Mouse (Mus musculus): ENCODE data around the gene Chst15. TPM values are rescaled to one million over a fixed set of nuclear protein-coding genes. Genes with fewer than 3 reads are reported as not detected.

The Chst15 gene
- polyA plus RNA-seq, 1 experiment from 2014 or later, result 11.8 TPM

- no peaks in the 10 kb centered on the region for H3K9me3 ChIP-seq
- no peaks in the 10 kb centered on the region for H3K27me3 ChIP-seq (replicated peaks; ENCODE audit: low read depth, poor library complexity, severe bottlenecking)
- no peak overlapping the region for H3K27ac ChIP-seq (replicated peaks)
- H3K36me3 ChIP-seq (replicated peaks), result no peaks in the 10 kb centered on the region
- DNase-seq (ENCODE audit: low spot score), result no peak
- H3K4me3 ChIP-seq, result no peak overlapping the region
- 84% methylated on average over 9 of the region's 9 CpGs for WGBS
- peaks cover 30% of the 10 kb centered on the region for H3K4me1 ChIP-seq
These were observed 30.4 kb upstream of the Chst15 start for GRCm38 (mm10) chr7:132347273-132348045.

- Histone ChIP-seq H3K9me3 (no peaks in the 10 kb centered on the region), H3K36me3 (replicated peaks) (no peaks in the 10 kb centered on the region), H3K27me3 (replicated peaks; ENCODE audit: low read depth, poor library complexity, severe bottlenecking) (no peaks in the 10 kb centered on the region), H3K27ac (replicated peaks) (no peak overlapping the region), H3K4me3 (no peak overlapping the region), H3K4me1 (peaks cover 23% of the 10 kb centered on the region)
- DNase-seq (ENCODE audit: low spot score), result no peak
- 84% methylated on average over 5 of the region's 5 CpGs for WGBS
These were observed 28.6 kb upstream of the Chst15 start for GRCm38 (mm10) chr7:132345526-132346070.

- peaks cover 13% of the 10 kb centered on the region for H3K4me1 ChIP-seq
- H3K27ac ChIP-seq (replicated peaks), result no peak overlapping the region
- no peaks in the 10 kb centered on the region for H3K9me3 ChIP-seq
- H3K36me3 ChIP-seq (replicated peaks), result no peaks in the 10 kb centered on the region
- H3K4me3 ChIP-seq, result no peak overlapping the region
- DNase-seq (ENCODE audit: low spot score), result no peak
- WGBS, result 67% methylated on average over 4 of the region's 4 CpGs
- H3K27me3 ChIP-seq (replicated peaks; ENCODE audit: low read depth, poor library complexity, severe bottlenecking), result no peaks in the 10 kb centered on the region
These were observed 27.6 kb upstream of the Chst15 start for GRCm38 (mm10) chr7:132344606-132345005.

GRCm38 (mm10) chr7:132343900-132344299 lies 26.9 kb upstream of the Chst15 start:
- no peak overlapping the region for H3K27ac ChIP-seq (replicated peaks)
- H3K4me1 ChIP-seq, result peaks cover 19% of the 10 kb centered on the region
- 93% methylated on average over 2 of the region's 2 CpGs for WGBS
- DNase-seq (ENCODE audit: low spot score), result no peak
- no peaks in the 10 kb centered on the region for H3K36me3 ChIP-seq (replicated peaks)
- no peak overlapping the region for H3K4me3 ChIP-seq
- no peaks in the 10 kb centered on the region for H3K27me3 ChIP-seq (replicated peaks; ENCODE audit: low read depth, poor library complexity, severe bottlenecking)
- no peaks in the 10 kb centered on the region for H3K9me3 ChIP-seq

GRCm38 (mm10) chr7:132343146-132343545 lies 26.1 kb upstream of the Chst15 start:
- WGBS, result 80% methylated on average over 2 of the region's 2 CpGs
- Histone ChIP-seq H3K4me1 (peaks cover 21% of the 10 kb centered on the region), H3K36me3 (replicated peaks) (no peaks in the 10 kb centered on the region), H3K27ac (replicated peaks) (no peak overlapping the region), H3K27me3 (replicated peaks; ENCODE audit: low read depth, poor library complexity, severe bottlenecking) (0 out of 2 replicates have a peak, but pooled peaks cover 5% of the 10 kb centered on the region), H3K4me3 (no peak overlapping the region), H3K9me3 (no peaks in the 10 kb centered on the region)
- no peak for DNase-seq (ENCODE audit: low spot score)

GRCm38 (mm10) chr7:132339041-132339839 lies 22.2 kb upstream of the Chst15 start:
- peak overlapping the region; percentile 8; the same call in 1 of the 2 replicates for H3K27ac ChIP-seq (replicated peaks)
- DNase-seq (ENCODE audit: low spot score), result no peak
- H3K36me3 ChIP-seq (replicated peaks), result no peaks in the 10 kb centered on the region
- WGBS, result 84% methylated on average over 14 of the region's 14 CpGs
- no peak overlapping the region for H3K4me3 ChIP-seq
- H3K9me3 ChIP-seq, result 0 out of 2 replicates have a peak, but pooled peaks cover 4% of the 10 kb centered on the region
- H3K27me3 ChIP-seq (replicated peaks; ENCODE audit: low read depth, poor library complexity, severe bottlenecking), result 0 out of 2 replicates have a peak, but pooled peaks cover 7% of the 10 kb centered on the region
- H3K4me1 ChIP-seq, result peaks cover 33% of the 10 kb centered on the region

- H3K4me3 ChIP-seq, result no peak overlapping the region
- DNase-seq (ENCODE audit: low spot score), result no peak
- H3K27me3 ChIP-seq (replicated peaks; ENCODE audit: low read depth, poor library complexity, severe bottlenecking), result peaks cover 7% of the 10 kb centered on the region; the same call in 1 of the 2 replicates
- H3K4me1 ChIP-seq, result peaks cover 32% of the 10 kb centered on the region
- 66% methylated on average over 6 of the region's 6 CpGs for WGBS
- peak overlapping the region; percentile 8; the same call in 1 of the 2 replicates for H3K27ac ChIP-seq (replicated peaks)
- no peaks in the 10 kb centered on the region for H3K36me3 ChIP-seq (replicated peaks)
- H3K9me3 ChIP-seq, result 0 out of 2 replicates have a peak, but pooled peaks cover 4% of the 10 kb centered on the region
These were observed 21.3 kb upstream of the Chst15 start for GRCm38 (mm10) chr7:132338350-132338749.

- 0 out of 2 replicates have a peak, but pooled peaks cover 4% of the 10 kb centered on the region for H3K9me3 ChIP-seq
- H3K4me3 ChIP-seq, result no peak overlapping the region
- DNase-seq (ENCODE audit: low spot score), result no peak
- H3K27me3 ChIP-seq (replicated peaks; ENCODE audit: low read depth, poor library complexity, severe bottlenecking), result peaks cover 11% of the 10 kb centered on the region; the same call in 1 of the 2 replicates
- peak overlapping the region; percentile 24 for H3K27ac ChIP-seq (replicated peaks)
- H3K4me1 ChIP-seq, result peaks cover 34% of the 10 kb centered on the region
- 77% methylated on average over 11 of the region's 11 CpGs for WGBS
- H3K36me3 ChIP-seq (replicated peaks), result no peaks in the 10 kb centered on the region
These were observed 20.4 kb upstream of the Chst15 start for GRCm38 (mm10) chr7:132337268-132337917.

- 73% methylated on average over 3 of the region's 3 CpGs for WGBS
- peaks cover 40% of the 10 kb centered on the region for H3K4me1 ChIP-seq
- DNase-seq (ENCODE audit: low spot score), result no peak
- H3K27me3 ChIP-seq (replicated peaks; ENCODE audit: low read depth, poor library complexity, severe bottlenecking), result peaks cover 11% of the 10 kb centered on the region; the same call in 1 of the 2 replicates
- 0 out of 2 replicates have a peak, but pooled peaks cover 4% of the 10 kb centered on the region for H3K9me3 ChIP-seq
- H3K36me3 ChIP-seq (replicated peaks), result no peaks in the 10 kb centered on the region
- no peak overlapping the region for H3K4me3 ChIP-seq
- H3K27ac ChIP-seq (replicated peaks), result peak overlapping the region; percentile 24
These were observed 19.8 kb upstream of the Chst15 start for GRCm38 (mm10) chr7:132336781-132337180.

GRCm38 (mm10) chr7:132335367-132335766 lies 18.3 kb upstream of the Chst15 start:
- 93% methylated on average over 4 of the region's 4 CpGs for WGBS
- H3K27me3 ChIP-seq (replicated peaks; ENCODE audit: low read depth, poor library complexity, severe bottlenecking), result peaks cover 11% of the 10 kb centered on the region; the same call in 1 of the 2 replicates
- H3K27ac ChIP-seq (replicated peaks), result no peak overlapping the region
- peaks cover 50% of the 10 kb centered on the region for H3K4me1 ChIP-seq
- DNase-seq (ENCODE audit: low spot score), result no peak
- no peak overlapping the region for H3K4me3 ChIP-seq
- H3K9me3 ChIP-seq, result 0 out of 2 replicates have a peak, but pooled peaks cover 4% of the 10 kb centered on the region
- no peaks in the 10 kb centered on the region for H3K36me3 ChIP-seq (replicated peaks)

- no peak for DNase-seq (ENCODE audit: low spot score)
- Histone ChIP-seq H3K27ac (replicated peaks) (peak overlapping the region; percentile 45), H3K9me3 (0 out of 2 replicates have a peak, but pooled peaks cover 4% of the 10 kb centered on the region), H3K4me3 (no peak overlapping the region), H3K27me3 (replicated peaks; ENCODE audit: low read depth, poor library complexity, severe bottlenecking) (peaks cover 5% of the 10 kb centered on the region; the same call in 1 of the 2 replicates), H3K4me1 (peaks cover 42% of the 10 kb centered on the region), H3K36me3 (replicated peaks) (no peaks in the 10 kb centered on the region)
- WGBS, result 75% methylated on average over 1 of the region's 1 CpGs
These were observed 16.1 kb upstream of the Chst15 start for GRCm38 (mm10) chr7:132333078-132333477.

- Histone ChIP-seq H3K9me3 (0 out of 2 replicates have a peak, but pooled peaks cover 4% of the 10 kb centered on the region), H3K36me3 (replicated peaks) (no peaks in the 10 kb centered on the region), H3K4me3 (no peak overlapping the region), H3K27me3 (replicated peaks; ENCODE audit: low read depth, poor library complexity, severe bottlenecking) (peaks cover 4% of the 10 kb centered on the region; the same call in 1 of the 2 replicates), H3K4me1 (peaks cover 33% of the 10 kb centered on the region), H3K27ac (replicated peaks) (peak overlapping the region; percentile 45)
- peak; percentile 38 for DNase-seq (ENCODE audit: low spot score)
- 42% methylated on average over 11 of the region's 11 CpGs for WGBS
These were observed 15.1 kb upstream of the Chst15 start for GRCm38 (mm10) chr7:132332176-132332575.

Data from embryonic facial prominence, embryonic 10.5 days (tissue).